Mouse (Mus musculus) neural tube, embryonic 12.5 days (tissue): Measurements from ENCODE around the gene N4bp1. TPM values are rescaled to one million over a fixed set of nuclear protein-coding genes. Genes with fewer than 3 reads are reported as not detected.

Experiments used
- ATAC-seq: fragments of 200-750 bp; cut with Nextera tagmentation; 2 replicates; pipeline ENCODE4 v1.8.0; 2017; ENCODE audit warnings: low read depth, mild to moderate bottlenecking, moderate TSS enrichment, moderate library complexity; ENCODE audit not compliant: low FRiP score
- H3K27ac ChIP-seq: fragments of 300-500 bp; sonication (generic); 2 replicates; pipeline ENCODE4 v1.5.1; 2016
- H3K27me3 ChIP-seq: fragments of 300-500 bp; sonication (generic); replicated peaks from 2 replicates; pipeline ENCODE4 v1.6.1; 2016; ENCODE audit warnings: mild to moderate bottlenecking
- H3K36me3 ChIP-seq: fragments of 300-500 bp; sonication (generic); 2 replicates; pipeline ENCODE4 v1.6.1; 2016; ENCODE audit warnings: mild to moderate bottlenecking
- H3K4me1 ChIP-seq: fragments of 300-500 bp; sonication (generic); 2 replicates; pipeline ENCODE4 v1.6.1; 2016
- H3K4me2 ChIP-seq: fragments of 300-500 bp; sonication (generic); replicated peaks from 2 replicates; pipeline ENCODE4 v1.6.1; 2016; ENCODE audit warnings: mild to moderate bottlenecking
- H3K4me3 ChIP-seq: fragments of 300-500 bp; sonication (generic); 2 replicates; pipeline ENCODE4 v1.5.1; 2016
- H3K9ac ChIP-seq: fragments of 300-500 bp; sonication (generic); 2 replicates; pipeline ENCODE4 v1.6.1; 2016; ENCODE audit warnings: mild to moderate bottlenecking
- H3K9me3 ChIP-seq: fragments of 300-500 bp; sonication (generic); 2 replicates; pipeline ENCODE4 v1.6.1; 2016; ENCODE audit warnings: mild to moderate bottlenecking
- WGBS: fragments of 180-500 bp; shearing (Covaris S2); methylation state at CpG from one replicate; pipeline ENCODE4 v1.1.7; 2016; 5-methylcytosine and 5-hydroxymethylcytosine counted together
- polyA plus RNA-seq: library from polyadenylated mRNA; unstranded; fragments of >200 nt; fragmentation: Nextera tagmentation; extraction: Ambion mirVana; gene quantifications from 2 replicates; pipeline ENCODE4 v1.2.1, GENCODE M21; 2016

The N4bp1 gene
- polyA plus RNA-seq, 1 experiment from 2014 or later: 11.0 TPM

GRCm38 (mm10) chr8:86918093-86918492 lies 33.0 kb upstream of the N4bp1 start:
- Histone ChIP-seq H3K4me3 (no peak overlapping the region), H3K36me3 (no peaks in the 10 kb centered on the region), H3K4me1 (no peaks in the 10 kb centered on the region), H3K4me2 (no peak overlapping the region), H3K27ac (no peak overlapping the region), H3K9ac (no peak overlapping the region), H3K27me3 (no peaks in the 10 kb centered on the region), H3K9me3 (no peaks in the 10 kb centered on the region)
- WGBS: 93% methylated on average over 2 of the region's 2 CpGs
- ATAC-seq: no peak

GRCm38 (mm10) chr8:86917689-86918088 lies 32.6 kb upstream of the N4bp1 start:
- no peak overlapping the region for H3K4me2 ChIP-seq
- no peak for ATAC-seq
- H3K36me3 ChIP-seq: no peaks in the 10 kb centered on the region
- H3K27me3 ChIP-seq: no peaks in the 10 kb centered on the region
- H3K4me1 ChIP-seq: no peaks in the 10 kb centered on the region
- no peak overlapping the region for H3K4me3 ChIP-seq
- H3K9me3 ChIP-seq: no peaks in the 10 kb centered on the region
- no peak overlapping the region for H3K27ac ChIP-seq
- 87% methylated on average over 2 of the region's 2 CpGs for WGBS
- H3K9ac ChIP-seq: no peak overlapping the region

GRCm38 (mm10) chr8:86916369-86916768 lies 31.3 kb upstream of the N4bp1 start:
- ATAC-seq: no peak
- Histone ChIP-seq H3K27ac (no peak overlapping the region), H3K36me3 (no peaks in the 10 kb centered on the region), H3K4me1 (no peaks in the 10 kb centered on the region), H3K27me3 (no peaks in the 10 kb centered on the region), H3K4me3 (no peak overlapping the region), H3K9ac (no peak overlapping the region), H3K4me2 (no peak overlapping the region), H3K9me3 (no peaks in the 10 kb centered on the region)
- WGBS: 88% methylated on average over 4 of the region's 4 CpGs

- Histone ChIP-seq H3K36me3 (no peaks in the 10 kb centered on the region), H3K27me3 (no peaks in the 10 kb centered on the region), H3K4me3 (no peak overlapping the region), H3K4me1 (no peaks in the 10 kb centered on the region), H3K4me2 (no peak overlapping the region), H3K9me3 (no peaks in the 10 kb centered on the region), H3K27ac (no peak overlapping the region), H3K9ac (no peak overlapping the region)
- 89% methylated on average over 8 of the region's 8 CpGs for WGBS
- no peak for ATAC-seq
These were observed 26.1 kb upstream of the N4bp1 start for GRCm38 (mm10) chr8:86911136-86911535.

GRCm38 (mm10) chr8:86910250-86910649 lies 25.2 kb upstream of the N4bp1 start:
- Histone ChIP-seq H3K9me3 (no peaks in the 10 kb centered on the region), H3K9ac (no peak overlapping the region), H3K4me3 (no peak overlapping the region), H3K4me1 (no peaks in the 10 kb centered on the region), H3K36me3 (no peaks in the 10 kb centered on the region), H3K27me3 (no peaks in the 10 kb centered on the region), H3K27ac (no peak overlapping the region), H3K4me2 (no peak overlapping the region)
- ATAC-seq: no peak
- WGBS: 89% methylated on average over 7 of the region's 7 CpGs

GRCm38 (mm10) chr8:86908536-86908935 lies 23.5 kb upstream of the N4bp1 start:
- WGBS: 22% methylated on average over 6 of the region's 6 CpGs
- no peak overlapping the region for H3K27ac ChIP-seq
- H3K36me3 ChIP-seq: no peaks in the 10 kb centered on the region
- no peak for ATAC-seq
- H3K9me3 ChIP-seq: no peaks in the 10 kb centered on the region
- no peak overlapping the region for H3K9ac ChIP-seq
- no peak overlapping the region for H3K4me3 ChIP-seq
- no peaks in the 10 kb centered on the region for H3K4me1 ChIP-seq
- no peaks in the 10 kb centered on the region for H3K27me3 ChIP-seq
- no peak overlapping the region for H3K4me2 ChIP-seq

- ATAC-seq: no peak
- H3K36me3 ChIP-seq: no peaks in the 10 kb centered on the region
- no peak overlapping the region for H3K27ac ChIP-seq
- no peak overlapping the region for H3K4me2 ChIP-seq
- no peaks in the 10 kb centered on the region for H3K4me1 ChIP-seq
- no peaks in the 10 kb centered on the region for H3K27me3 ChIP-seq
- H3K9ac ChIP-seq: no peak overlapping the region
- no peaks in the 10 kb centered on the region for H3K9me3 ChIP-seq
- no peak overlapping the region for H3K4me3 ChIP-seq
- WGBS: 74% methylated on average over 10 of the region's 10 CpGs
These were observed 19.9 kb upstream of the N4bp1 start for GRCm38 (mm10) chr8:86904911-86905310.

GRCm38 (mm10) chr8:86903104-86903503 lies 18.0 kb upstream of the N4bp1 start:
- H3K4me1 ChIP-seq: no peaks in the 10 kb centered on the region
- no peak for ATAC-seq
- H3K9me3 ChIP-seq: no peaks in the 10 kb centered on the region

GRCm38 (mm10) chr8:86902656-86903055 lies 17.6 kb upstream of the N4bp1 start:
- 77% methylated on average over 8 of the region's 8 CpGs for WGBS
- H3K27ac ChIP-seq: no peak overlapping the region
- H3K27me3 ChIP-seq: no peaks in the 10 kb centered on the region
- no peaks in the 10 kb centered on the region for H3K4me1 ChIP-seq
- H3K4me2 ChIP-seq: no peak overlapping the region
- no peak overlapping the region for H3K4me3 ChIP-seq
- ATAC-seq: no peak
- H3K9ac ChIP-seq: no peak overlapping the region
- no peaks in the 10 kb centered on the region for H3K9me3 ChIP-seq
- no peaks in the 10 kb centered on the region for H3K36me3 ChIP-seq

More at GRCm38 (mm10) chr8:86903104-86903503, 18.0 kb upstream of the N4bp1 start:
- H3K36me3 ChIP-seq: no peaks in the 10 kb centered on the region
- no peak overlapping the region for H3K4me2 ChIP-seq
- no peak overlapping the region for H3K9ac ChIP-seq
- H3K27ac ChIP-seq: no peak overlapping the region
- H3K27me3 ChIP-seq: no peaks in the 10 kb centered on the region
- H3K4me3 ChIP-seq: no peak overlapping the region
- WGBS: 6% methylated on average over 10 of the region's 10 CpGs

- no peak for ATAC-seq
- Histone ChIP-seq H3K9ac (no peak overlapping the region), H3K4me3 (no peak overlapping the region), H3K27me3 (no peaks in the 10 kb centered on the region), H3K27ac (no peak overlapping the region), H3K9me3 (no peaks in the 10 kb centered on the region), H3K36me3 (no peaks in the 10 kb centered on the region), H3K4me2 (no peak overlapping the region), H3K4me1 (no peaks in the 10 kb centered on the region)
- WGBS: 59% methylated on average over 5 of the region's 5 CpGs
These were observed 16.9 kb upstream of the N4bp1 start for GRCm38 (mm10) chr8:86901972-86902371.

- Histone ChIP-seq H3K4me2 (no peak overlapping the region), H3K9ac (no peak overlapping the region), H3K9me3 (no peaks in the 10 kb centered on the region), H3K4me1 (no peaks in the 10 kb centered on the region), H3K36me3 (no peaks in the 10 kb centered on the region), H3K27me3 (no peaks in the 10 kb centered on the region), H3K4me3 (no peak overlapping the region), H3K27ac (no peak overlapping the region)
- WGBS: 86% methylated on average over 7 of the region's 7 CpGs
- ATAC-seq: no peak
These were observed 12.8 kb upstream of the N4bp1 start for GRCm38 (mm10) chr8:86897726-86898419.

GRCm38 (mm10) chr8:86895390-86895789 lies 10.3 kb upstream of the N4bp1 start:
- H3K27ac ChIP-seq: no peak overlapping the region
- no peaks in the 10 kb centered on the region for H3K36me3 ChIP-seq
- WGBS: 91% methylated on average over 4 of the region's 4 CpGs
- H3K4me3 ChIP-seq: no peak overlapping the region
- no peaks in the 10 kb centered on the region for H3K4me1 ChIP-seq
- H3K9ac ChIP-seq: no peak overlapping the region
- ATAC-seq: no peak
- no peak overlapping the region for H3K4me2 ChIP-seq
- no peaks in the 10 kb centered on the region for H3K27me3 ChIP-seq
- H3K9me3 ChIP-seq: no peaks in the 10 kb centered on the region

GRCm38 (mm10) chr8:86894194-86894761 lies 9.2 kb upstream of the N4bp1 start:
- Histone ChIP-seq H3K36me3 (no peaks in the 10 kb centered on the region), H3K27me3 (no peaks in the 10 kb centered on the region), H3K4me2 (no peak overlapping the region), H3K9me3 (no peaks in the 10 kb centered on the region), H3K4me1 (no peaks in the 10 kb centered on the region), H3K9ac (no peak overlapping the region), H3K27ac (no peak overlapping the region), H3K4me3 (no peak overlapping the region)
- 80% methylated on average over 6 of the region's 6 CpGs for WGBS
- no peak for ATAC-seq
